Mouse (Mus musculus) CH12.LX (cell line): ENCODE measurements around the gene Nrp2.

Source experiments
- CTCF ChIP-seq, 2 experiments: IDR thresholded peaks in 1 of 2; conservative IDR thresholded peaks in 1 of 2; 2 replicates each; pipeline ENCODE4 v1.5.1; 2011 to 2012; ENCODE audit warnings: low read depth in 2 of 2, low read length in 2 of 2, improper control_type of control experiment in 1 of 2, inconsistent platforms in 1 of 2, mild to moderate bottlenecking in 1 of 2, moderate library complexity in 1 of 2
- EP300 ChIP-seq: IDR thresholded peaks from 2 replicates; pipeline ENCODE4 v1.6.1; 2011; ENCODE audit warnings: low read length, improper control_type of control experiment
- MAX ChIP-seq: IDR thresholded peaks from 2 replicates; pipeline ENCODE4 v1.6.1; 2011; ENCODE audit warnings: low read length, improper control_type of control experiment
- POLR2A ChIP-seq: IDR thresholded peaks from 2 replicates; pipeline ENCODE4 v1.6.1; 2011; ENCODE audit warnings: low read depth, mild to moderate bottlenecking, improper control_type of control experiment, low read length
- POLR2AphosphoS2 ChIP-seq: IDR thresholded peaks from 2 replicates; pipeline ENCODE4 v1.6.1; 2011; ENCODE audit warnings: low read depth, low read length, improper control_type of control experiment
- USF1 ChIP-seq: IDR thresholded peaks from 2 replicates; pipeline ENCODE4 v1.6.1; 2014; ENCODE audit warnings: low read depth, mild to moderate bottlenecking, inconsistent platforms, low read length, improper control_type of control experiment

GRCm38 (mm10) chr1:62853996-62854395, 150.9 kb downstream of the Nrp2 start:
- no peak for TF ChIP-seq USF1
- no peak for TF ChIP-seq POLR2A
- no peak for TF ChIP-seq CTCF (conservative IDR thresholded peaks at IDR 0.05 in 1 of 2, IDR thresholded peaks at IDR 0.05 in 1 of 2; ENCODE audit: low read depth in 2 of 2, low read length in 2 of 2)
- TF ChIP-seq POLR2AphosphoS2, result no peak
- no peak for TF ChIP-seq MAX
- no peak for TF ChIP-seq EP300
